Mouse (Mus musculus) kidney, embryonic 15.5 days (tissue): ENCODE measurements around the gene Tsku. TPM values are rescaled to one million over a fixed set of nuclear protein-coding genes. Genes with fewer than 3 reads are reported as not detected.

ENCODE experiments used
- ATAC-seq: fragments of 200-750 bp; cut with Nextera tagmentation; replicated peaks from 2 replicates; pipeline ENCODE4 v1.8.0; 2017; ENCODE audit warnings: moderate TSS enrichment; ENCODE audit not compliant: low FRiP score
- H3K27ac ChIP-seq: fragments of 300-500 bp; sonication (generic); 2 replicates; pipeline ENCODE4 v1.5.1; 2015; ENCODE audit warnings: mild to moderate bottlenecking, inconsistent platforms
- H3K27me3 ChIP-seq: fragments of 300-500 bp; sonication (generic); 2 replicates; pipeline ENCODE4 v1.6.1; 2015; ENCODE audit warnings: inconsistent platforms
- H3K36me3 ChIP-seq: fragments of 300-500 bp; sonication (generic); 2 replicates; pipeline ENCODE4 v1.6.1; 2015; ENCODE audit warnings: inconsistent platforms
- H3K4me1 ChIP-seq: fragments of 300-500 bp; sonication (generic); 2 replicates; pipeline ENCODE4 v1.6.1; 2015; ENCODE audit warnings: inconsistent platforms
- H3K4me2 ChIP-seq: fragments of 300-500 bp; sonication (generic); 2 replicates; pipeline ENCODE4 v1.6.1; 2015; ENCODE audit warnings: moderate library complexity, mild to moderate bottlenecking, inconsistent platforms
- H3K4me3 ChIP-seq: fragments of 300-500 bp; sonication (generic); replicated peaks from 2 replicates; pipeline ENCODE4 v1.5.1; 2015; ENCODE audit warnings: mild to moderate bottlenecking, inconsistent platforms
- H3K9ac ChIP-seq: fragments of 300-500 bp; sonication (generic); 2 replicates; pipeline ENCODE4 v1.6.1; 2015; ENCODE audit warnings: mild to moderate bottlenecking, inconsistent platforms
- H3K9me3 ChIP-seq: fragments of 300-500 bp; sonication (generic); replicated peaks from 2 replicates; pipeline ENCODE4 v1.6.1; 2016; ENCODE audit warnings: inconsistent platforms
- WGBS: fragments of 180-500 bp; shearing (Covaris S2); methylation state at CpG from one replicate; pipeline ENCODE4 v1.1.7; 2015; ENCODE audit warnings: mixed read lengths; 5-methylcytosine and 5-hydroxymethylcytosine counted together
- polyA plus RNA-seq: library from polyadenylated mRNA; unstranded; fragments of >200 nt; fragmentation: Nextera tagmentation; extraction: Ambion mirVana; gene quantifications from 2 replicates; pipeline ENCODE4 v1.2.1, GENCODE M21; 2015

The Tsku gene
- polyA plus RNA-seq, 1 experiment from 2014 or later, result 10.0 TPM

GRCm38 (mm10) chr7:98383337-98383736 lies 22.2 kb upstream of the Tsku start:
- 43% methylated on average over 4 of the region's 4 CpGs for WGBS
- ATAC-seq, result no peak
- H3K36me3 ChIP-seq, result no peaks in the 10 kb centered on the region
- no peak overlapping the region for H3K27ac ChIP-seq
- no peak overlapping the region for H3K9ac ChIP-seq
- no peak overlapping the region for H3K4me2 ChIP-seq
- no peaks in the 10 kb centered on the region for H3K9me3 ChIP-seq
- no peaks in the 10 kb centered on the region; the same call in 1 of the 2 replicates for H3K27me3 ChIP-seq
- H3K4me3 ChIP-seq, result no peak overlapping the region
- H3K4me1 ChIP-seq, result peaks cover 14% of the 10 kb centered on the region; the same call in 1 of the 2 replicates

DNA sequence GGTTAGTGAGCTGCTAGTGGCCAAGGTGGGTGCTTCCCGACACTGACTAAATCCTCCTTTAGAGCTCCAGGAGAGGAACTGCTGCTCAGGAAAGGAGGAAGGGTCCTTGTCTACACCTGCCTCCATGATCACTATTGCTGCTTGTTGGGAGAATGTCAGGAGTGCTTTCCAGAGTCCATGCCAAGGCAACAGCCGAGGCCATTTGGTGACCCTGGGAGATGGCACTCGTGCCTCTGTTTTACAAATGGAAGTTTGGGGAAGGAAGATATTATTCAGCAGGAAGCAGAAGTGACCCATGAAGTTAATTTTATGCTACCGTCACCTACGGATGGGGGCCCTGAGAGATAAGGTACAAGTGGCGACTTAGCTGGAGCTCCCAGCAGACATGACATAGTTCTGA lies 21.7 kb upstream of the Tsku start:
- no peak overlapping the region for H3K9ac ChIP-seq
- peaks cover 14% of the 10 kb centered on the region; the same call in 1 of the 2 replicates for H3K4me1 ChIP-seq
- no peaks in the 10 kb centered on the region; the same call in 1 of the 2 replicates for H3K27me3 ChIP-seq
- H3K36me3 ChIP-seq, result no peaks in the 10 kb centered on the region
- no peaks in the 10 kb centered on the region for H3K9me3 ChIP-seq
- H3K4me2 ChIP-seq, result no peak overlapping the region
- no peak for ATAC-seq
- WGBS, result 79% methylated on average over 6 of the region's 6 CpGs
- no peak overlapping the region for H3K4me3 ChIP-seq
- H3K27ac ChIP-seq, result no peak overlapping the region

DNA sequence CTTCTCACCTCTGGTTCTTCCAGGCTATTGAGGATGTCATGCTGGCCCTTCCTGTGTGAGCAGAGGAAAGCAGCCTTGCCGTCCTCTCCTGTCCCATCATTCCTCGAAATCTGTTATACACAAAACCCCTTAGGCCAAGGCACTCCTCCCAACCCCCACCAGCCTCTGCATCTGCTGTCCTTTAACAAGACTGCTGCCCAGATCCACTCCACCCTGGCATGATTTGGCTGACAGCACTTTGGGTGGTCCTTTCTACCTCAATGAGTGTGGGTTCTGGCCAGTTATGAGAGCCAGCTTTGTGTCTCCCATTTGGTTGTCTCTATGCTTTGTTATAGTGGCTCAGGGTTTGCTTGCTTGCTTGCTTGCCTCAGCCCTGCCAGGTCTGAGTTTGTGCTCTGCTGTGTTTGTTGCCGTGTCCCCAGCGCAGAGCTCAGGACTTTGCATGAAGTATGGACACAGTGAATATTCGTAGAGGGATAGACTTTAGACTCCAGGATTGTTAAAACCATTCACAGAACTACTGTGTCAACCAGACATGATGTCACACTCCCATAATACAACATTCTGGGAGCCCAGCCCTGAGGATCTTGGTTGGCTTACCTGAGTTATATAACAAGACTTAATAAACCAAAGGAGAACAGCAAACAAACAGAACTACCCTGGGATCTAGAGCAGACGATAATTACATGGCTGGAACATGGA lies 19.2 kb upstream of the Tsku start:
- Histone ChIP-seq H3K27ac (no peak overlapping the region), H3K4me2 (no peak overlapping the region), H3K9me3 (no peaks in the 10 kb centered on the region), H3K4me1 (peaks cover 14% of the 10 kb centered on the region; the same call in 1 of the 2 replicates), H3K4me3 (no peak overlapping the region), H3K27me3 (no peaks in the 10 kb centered on the region; the same call in 1 of the 2 replicates), H3K36me3 (no peaks in the 10 kb centered on the region), H3K9ac (no peak overlapping the region)
- WGBS, result 70% methylated on average over 6 of the region's 6 CpGs
- no peak for ATAC-seq

- H3K9me3 ChIP-seq, result no peaks in the 10 kb centered on the region
- no peak overlapping the region for H3K4me2 ChIP-seq
- H3K36me3 ChIP-seq, result no peaks in the 10 kb centered on the region
- H3K4me1 ChIP-seq, result peaks cover 13% of the 10 kb centered on the region; the same call in 1 of the 2 replicates
- H3K4me3 ChIP-seq, result no peak overlapping the region
- no peaks in the 10 kb centered on the region; the same call in 1 of the 2 replicates for H3K27me3 ChIP-seq
- no peak overlapping the region for H3K27ac ChIP-seq
- WGBS, result 83% methylated on average over 4 of the region's 4 CpGs
- ATAC-seq, result no peak
- no peak overlapping the region for H3K9ac ChIP-seq
Observed at GRCm38 (mm10) chr7:98379232-98379631, 18.1 kb upstream of the Tsku start.

DNA sequence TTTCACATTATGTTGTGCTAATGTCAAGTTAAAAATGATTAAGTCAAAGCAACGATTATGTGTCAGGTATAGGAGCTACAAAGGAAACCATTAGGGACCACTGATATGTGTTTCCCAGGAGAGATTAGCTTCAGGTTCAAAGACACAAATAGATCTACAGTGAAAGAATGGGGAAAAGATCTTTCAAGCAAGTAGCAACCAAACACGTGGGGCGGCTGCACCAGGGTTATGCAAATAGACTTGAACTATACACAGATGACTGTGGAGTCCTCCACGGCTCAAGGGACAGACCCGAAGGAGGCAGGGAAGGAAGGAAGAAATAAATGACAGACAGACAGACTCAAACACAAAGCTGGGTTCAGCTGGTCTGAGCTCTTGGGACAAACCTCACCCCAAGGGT lies 16.1 kb upstream of the Tsku start:
- Histone ChIP-seq H3K4me2 (no peak overlapping the region), H3K27me3 (no peaks in the 10 kb centered on the region), H3K4me1 (peaks cover 3% of the 10 kb centered on the region; the same call in 1 of the 2 replicates), H3K9ac (no peak overlapping the region), H3K27ac (no peak overlapping the region), H3K36me3 (no peaks in the 10 kb centered on the region), H3K9me3 (no peaks in the 10 kb centered on the region), H3K4me3 (no peak overlapping the region)
- no peak for ATAC-seq
- WGBS, result 47% methylated on average over 5 of the region's 5 CpGs

DNA sequence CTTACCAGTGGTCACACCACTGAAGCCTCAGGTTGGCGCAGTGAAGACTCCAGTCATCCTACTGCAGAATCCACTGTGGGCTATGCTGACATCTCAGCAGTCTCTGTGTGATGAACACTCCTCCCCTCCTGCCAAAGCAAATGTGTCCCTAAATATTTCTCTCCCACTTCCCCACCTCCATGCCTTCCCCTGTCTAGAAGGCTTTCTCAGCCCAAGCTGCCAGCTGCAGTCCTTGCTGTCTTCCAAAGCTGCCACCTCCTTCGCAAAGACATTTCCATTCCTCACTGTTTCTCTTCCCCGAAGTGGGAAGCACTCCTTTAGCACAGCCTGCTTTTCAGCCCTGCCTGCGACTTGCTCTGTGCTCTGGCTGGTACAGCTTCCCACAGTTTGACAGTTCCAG lies 10.0 kb upstream of the Tsku start:
- no peak for ATAC-seq
- no peak overlapping the region for H3K27ac ChIP-seq
- no peaks in the 10 kb centered on the region for H3K36me3 ChIP-seq
- H3K4me3 ChIP-seq, result no peak overlapping the region
- H3K27me3 ChIP-seq, result no peaks in the 10 kb centered on the region
- H3K4me2 ChIP-seq, result no peak overlapping the region
- no peak overlapping the region for H3K9ac ChIP-seq
- no peaks in the 10 kb centered on the region for H3K9me3 ChIP-seq
- no peaks in the 10 kb centered on the region for H3K4me1 ChIP-seq
- WGBS, result 49% methylated on average over 4 of the region's 4 CpGs

- Histone ChIP-seq H3K36me3 (no peaks in the 10 kb centered on the region), H3K4me1 (no peaks in the 10 kb centered on the region), H3K27ac (no peak overlapping the region), H3K9me3 (no peaks in the 10 kb centered on the region), H3K4me3 (no peak overlapping the region), H3K9ac (no peak overlapping the region), H3K4me2 (no peak overlapping the region), H3K27me3 (no peaks in the 10 kb centered on the region)
- no peak for ATAC-seq
- WGBS, result 64% methylated on average over 10 of the region's 10 CpGs
Observed at GRCm38 (mm10) chr7:98369762-98370369, 8.7 kb upstream of the Tsku start.

GRCm38 (mm10) chr7:98361662-98362061 lies 534 bp upstream of the Tsku start:
- no peaks in the 10 kb centered on the region for H3K27me3 ChIP-seq
- peak overlapping the region; percentile 95 for H3K4me2 ChIP-seq
- no peaks in the 10 kb centered on the region for H3K36me3 ChIP-seq
- peak overlapping the region; percentile 88 for H3K4me3 ChIP-seq
- WGBS, result 30% methylated on average over 2 of the region's 2 CpGs
- no peak overlapping the region for H3K9ac ChIP-seq
- no peak for ATAC-seq
- H3K4me1 ChIP-seq, result peaks cover 36% of the 10 kb centered on the region
- no peaks in the 10 kb centered on the region for H3K9me3 ChIP-seq
- peak overlapping the region; percentile 88 for H3K27ac ChIP-seq

- WGBS, result under 1% methylated on average over 20 of the region's 20 CpGs
- Histone ChIP-seq H3K4me2 (peak overlapping the region; percentile 95), H3K36me3 (no peaks in the 10 kb centered on the region), H3K4me1 (peaks cover 46% of the 10 kb centered on the region), H3K9ac (peak overlapping the region; percentile 76), H3K9me3 (no peaks in the 10 kb centered on the region), H3K4me3 (peak overlapping the region; percentile 88), H3K27me3 (no peaks in the 10 kb centered on the region), H3K27ac (peak overlapping the region; percentile 88)
- peak; percentile 5; the same call in 1 of the 2 replicates for ATAC-seq
Observed at GRCm38 (mm10) chr7:98360621-98360990, 522 bp downstream of the Tsku start.

DNA sequence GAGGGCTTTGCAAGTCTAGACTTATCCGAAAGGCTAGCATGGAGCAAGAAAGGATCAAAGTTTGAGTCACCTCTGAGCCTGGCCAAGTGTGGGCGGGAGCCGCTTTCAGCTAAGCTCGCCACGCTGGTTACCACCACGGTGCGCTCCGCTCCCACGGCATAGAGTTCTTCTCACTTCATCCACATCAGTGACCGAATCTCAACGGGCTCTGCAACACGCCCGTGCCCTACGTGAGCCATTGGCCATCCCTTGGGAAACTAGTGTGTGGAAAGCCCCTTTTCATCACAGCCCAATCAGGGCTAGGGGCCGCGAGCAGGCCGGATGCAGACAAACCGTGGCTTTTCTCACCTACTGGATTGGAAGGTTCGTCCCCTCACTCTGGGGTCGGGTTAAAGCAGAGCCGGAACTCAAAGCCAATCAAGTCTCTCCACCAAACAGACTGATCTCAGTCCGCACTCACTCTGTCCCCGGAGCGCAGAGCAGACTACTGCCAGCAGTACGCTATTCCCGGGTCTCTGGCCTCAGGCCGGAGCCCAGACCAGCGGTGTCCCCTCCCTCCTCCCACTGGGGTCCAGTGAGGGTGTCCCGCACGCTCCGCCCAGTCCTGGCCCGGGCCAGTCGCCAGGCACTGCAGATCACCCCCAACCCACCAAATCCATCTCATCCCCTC lies 1.0 kb downstream of the Tsku start:
- WGBS, result under 1% methylated on average over 33 of the region's 33 CpGs
- peak overlapping the region; percentile 88 for H3K27ac ChIP-seq

GRCm38 (mm10) chr7:98358016-98358415 lies 3.1 kb downstream of the Tsku start:
- no peak for ATAC-seq
- H3K9ac ChIP-seq, result no peak overlapping the region
- H3K27ac ChIP-seq, result no peak overlapping the region
- H3K4me2 ChIP-seq, result no peak overlapping the region
- no peaks in the 10 kb centered on the region; the same call in 1 of the 2 replicates for H3K36me3 ChIP-seq
- H3K9me3 ChIP-seq, result no peaks in the 10 kb centered on the region
- H3K4me1 ChIP-seq, result peaks cover 65% of the 10 kb centered on the region
- no peaks in the 10 kb centered on the region for H3K27me3 ChIP-seq
- H3K4me3 ChIP-seq, result no peak overlapping the region
- WGBS, result 61% methylated on average over 1 of the region's 1 CpGs

More for the DNA sequence above, 1.0 kb downstream of the Tsku start:
- H3K9me3 ChIP-seq, result no peaks in the 10 kb centered on the region
- H3K36me3 ChIP-seq, result no peaks in the 10 kb centered on the region
- peaks cover 52% of the 10 kb centered on the region for H3K4me1 ChIP-seq
- H3K4me2 ChIP-seq, result peak overlapping the region; percentile 95
- no peaks in the 10 kb centered on the region for H3K27me3 ChIP-seq
- peak overlapping the region; percentile 88 for H3K4me3 ChIP-seq
- H3K9ac ChIP-seq, result peak overlapping the region; percentile 76
- ATAC-seq, result peak; percentile 74

GRCm38 (mm10) chr7:98357324-98357723 lies 3.8 kb downstream of the Tsku start:
- Histone ChIP-seq H3K4me2 (no peak overlapping the region), H3K4me3 (no peak overlapping the region), H3K9ac (no peak overlapping the region), H3K36me3 (peaks cover 5% of the 10 kb centered on the region), H3K27me3 (no peaks in the 10 kb centered on the region), H3K27ac (no peak overlapping the region), H3K9me3 (no peaks in the 10 kb centered on the region), H3K4me1 (peaks cover 64% of the 10 kb centered on the region)
- no peak for ATAC-seq
- WGBS, result 80% methylated on average over 5 of the region's 5 CpGs
